Mouse (Mus musculus) layer of hippocampus, adult 9-10 months (tissue): ENCODE measurements at regions not wholly inside any gene's neighbourhood (a gene's known extent, or its start where the extent isn't known, plus 50 kb on each side); places are given as distances from the start of the nearest gene placed in this dataset.

Experiments used
- DNase-seq: peaks from one replicate; pipeline ENCODE4 v3.0.0; 2022; ENCODE audit warnings: low spot score

GRCm38 (mm10) chr17:7625746-7626145, 201.4 kb downstream of the Fndc1 start:
- DNase-seq: no peak

- DNase-seq: no peak
Measured at GRCm38 (mm10) chr17:7623392-7623791, 203.7 kb downstream of the Fndc1 start.

- DNase-seq: no peak
Measured at GRCm38 (mm10) chr17:7621262-7621661, 205.8 kb downstream of the Fndc1 start.

- no peak for DNase-seq
Measured at GRCm38 (mm10) chr17:7620166-7620565, 206.9 kb downstream of the Fndc1 start.

- no peak for DNase-seq
Measured at GRCm38 (mm10) chr17:7619641-7620040, 207.5 kb downstream of the Fndc1 start.

- no peak for DNase-seq
Measured at GRCm38 (mm10) chr17:7608046-7608445, 219.1 kb downstream of the Fndc1 start.

GRCm38 (mm10) chr17:7607431-7607830, 219.7 kb downstream of the Fndc1 start:
- no peak for DNase-seq

GRCm38 (mm10) chr17:7604813-7605504, 219.7 kb upstream of the Unc93a2 start:
- DNase-seq: no peak

- DNase-seq: no peak
Measured at GRCm38 (mm10) chr17:7604096-7604495, 218.8 kb upstream of the Unc93a2 start.

GRCm38 (mm10) chr17:7600555-7600954, 215.3 kb upstream of the Unc93a2 start:
- no peak for DNase-seq

GRCm38 (mm10) chr17:7597481-7597880, 212.2 kb upstream of the Unc93a2 start:
- no peak for DNase-seq

- no peak for DNase-seq
Measured at GRCm38 (mm10) chr17:7594801-7595200, 209.5 kb upstream of the Unc93a2 start.

GRCm38 (mm10) chr17:7592491-7592890, 207.2 kb upstream of the Unc93a2 start:
- DNase-seq: no peak

- DNase-seq: no peak
Measured at GRCm38 (mm10) chr17:7582866-7583398, 197.7 kb upstream of the Unc93a2 start.

GRCm38 (mm10) chr17:7579031-7579430, 193.8 kb upstream of the Unc93a2 start:
- DNase-seq: no peak

GRCm38 (mm10) chr17:7578003-7578402, 192.7 kb upstream of the Unc93a2 start:
- no peak for DNase-seq

- DNase-seq: peak; percentile 15
Measured at GRCm38 (mm10) chr17:7577227-7577626, 192.0 kb upstream of the Unc93a2 start.

- no peak for DNase-seq
Measured at GRCm38 (mm10) chr17:7571481-7571880, 186.2 kb upstream of the Unc93a2 start.

GRCm38 (mm10) chr17:7568482-7568881, 183.2 kb upstream of the Unc93a2 start:
- DNase-seq: no peak

- no peak for DNase-seq
Measured at GRCm38 (mm10) chr17:7565771-7566170, 180.5 kb upstream of the Unc93a2 start.

- DNase-seq: no peak
Measured at GRCm38 (mm10) chr17:7562940-7563339, 177.7 kb upstream of the Unc93a2 start.

GRCm38 (mm10) chr17:7548456-7548855, 163.2 kb upstream of the Unc93a2 start:
- no peak for DNase-seq

- no peak for DNase-seq
Measured at GRCm38 (mm10) chr17:7538402-7539087, 153.3 kb upstream of the Unc93a2 start.
